Mouse (Mus musculus) limb, embryonic 12.5 days (tissue): Measurements from ENCODE around the gene Exoc4. TPM values are rescaled to one million over a fixed set of nuclear protein-coding genes. Genes with fewer than 3 reads are reported as not detected.

Source experiments
- ATAC-seq: fragments of 200-750 bp; cut with Nextera tagmentation; 2 replicates; pipeline ENCODE4 v1.8.0; 2017; ENCODE audit warnings: low read depth, moderate TSS enrichment; ENCODE audit not compliant: insufficient number of reproducible peaks, insufficient read depth, low FRiP score, low TSS enrichment
- H3K27ac ChIP-seq: fragments of 300-500 bp; sonication (generic); 2 replicates; pipeline ENCODE4 v1.5.1; 2016; ENCODE audit warnings: mild to moderate bottlenecking, moderate library complexity
- H3K27me3 ChIP-seq: fragments of 300-500 bp; sonication (generic); 2 replicates; pipeline ENCODE4 v1.6.1; 2016; ENCODE audit warnings: mild to moderate bottlenecking, moderate library complexity
- H3K36me3 ChIP-seq: fragments of 300-500 bp; sonication (generic); 2 replicates; pipeline ENCODE4 v1.6.1; 2016; ENCODE audit warnings: mild to moderate bottlenecking, moderate library complexity
- H3K4me1 ChIP-seq: fragments of 300-500 bp; sonication (generic); replicated peaks from 2 replicates; pipeline ENCODE4 v1.6.1; 2016
- H3K4me2 ChIP-seq: fragments of 300-500 bp; sonication (generic); 2 replicates; pipeline ENCODE4 v1.6.1; 2016; ENCODE audit warnings: mild to moderate bottlenecking, moderate library complexity
- H3K4me3 ChIP-seq: fragments of 300-500 bp; sonication (generic); replicated peaks from 2 replicates; pipeline ENCODE4 v1.5.1; 2016; ENCODE audit warnings: mild to moderate bottlenecking
- H3K9ac ChIP-seq: fragments of 300-500 bp; sonication (generic); replicated peaks from 2 replicates; pipeline ENCODE4 v1.6.1; 2016; ENCODE audit warnings: mild to moderate bottlenecking, moderate library complexity
- H3K9me3 ChIP-seq: fragments of 300-500 bp; sonication (generic); 2 replicates; pipeline ENCODE4 v1.6.1; 2016; ENCODE audit warnings: mild to moderate bottlenecking, moderate library complexity
- WGBS: fragments of 180-500 bp; shearing (Covaris S2); methylation state at CpG from one replicate; pipeline ENCODE4 v1.1.7; 2016; 5-methylcytosine and 5-hydroxymethylcytosine counted together
- polyA plus RNA-seq: library from polyadenylated mRNA; unstranded; fragments of >200 nt; fragmentation: Nextera tagmentation; extraction: Ambion mirVana; gene quantifications from 2 replicates; pipeline ENCODE4 v1.2.1, GENCODE M21; 2016

The Exoc4 gene
- polyA plus RNA-seq, 1 experiment from 2014 or later, result 39.2 TPM

DNA sequence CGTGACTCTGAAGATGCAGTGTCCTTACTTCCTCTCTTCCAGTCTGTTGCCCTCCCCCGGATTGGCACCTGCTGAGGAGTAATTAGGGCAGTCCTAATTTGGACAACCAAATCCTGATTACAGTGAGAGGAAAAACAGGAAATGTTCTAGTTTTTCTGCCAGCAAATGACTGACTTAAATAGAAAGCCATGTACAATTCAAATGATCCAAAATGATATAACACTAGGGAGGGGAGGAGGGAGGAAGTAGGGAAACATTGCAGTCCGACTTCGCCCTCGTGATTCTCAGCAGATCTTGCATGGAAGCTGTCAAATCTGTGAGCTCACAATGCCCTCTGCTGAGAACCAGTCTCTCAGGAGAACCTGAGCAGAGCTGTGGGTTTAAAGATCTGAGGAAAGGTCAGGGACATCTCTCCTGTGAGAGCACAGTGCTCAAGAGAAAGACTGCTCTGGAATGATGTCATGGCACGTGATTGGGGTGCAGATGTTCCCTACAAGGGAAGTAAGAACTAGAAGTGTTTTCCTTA lies 575.0 kb downstream of the Exoc4 start:
- Histone ChIP-seq H3K4me2 (no peak overlapping the region), H3K27ac (no peak overlapping the region), H3K27me3 (no peaks in the 10 kb centered on the region), H3K4me1 (no peaks in the 10 kb centered on the region), H3K36me3 (no peaks in the 10 kb centered on the region), H3K9ac (no peak overlapping the region), H3K4me3 (no peak overlapping the region), H3K9me3 (no peaks in the 10 kb centered on the region)
- no peak for ATAC-seq
- WGBS, result 73% methylated on average over 6 of the region's 6 CpGs

- 94% methylated on average over 6 of the region's 6 CpGs for WGBS
- Histone ChIP-seq H3K9me3 (no peaks in the 10 kb centered on the region), H3K4me3 (no peak overlapping the region), H3K9ac (no peak overlapping the region), H3K27ac (no peak overlapping the region), H3K4me2 (no peak overlapping the region), H3K36me3 (no peaks in the 10 kb centered on the region), H3K4me1 (no peaks in the 10 kb centered on the region), H3K27me3 (no peaks in the 10 kb centered on the region)
- no peak for ATAC-seq
Measured at GRCm38 (mm10) chr6:33828499-33828898, 579.6 kb downstream of the Exoc4 start.

GRCm38 (mm10) chr6:33829261-33829660 lies 580.4 kb downstream of the Exoc4 start:
- H3K4me2 ChIP-seq, result no peak overlapping the region
- no peaks in the 10 kb centered on the region for H3K9me3 ChIP-seq
- no peaks in the 10 kb centered on the region for H3K27me3 ChIP-seq
- no peak overlapping the region for H3K27ac ChIP-seq
- no peak overlapping the region for H3K9ac ChIP-seq
- H3K36me3 ChIP-seq, result no peaks in the 10 kb centered on the region
- ATAC-seq, result no peak
- H3K4me3 ChIP-seq, result no peak overlapping the region
- 89% methylated on average over 4 of the region's 4 CpGs for WGBS
- H3K4me1 ChIP-seq, result no peaks in the 10 kb centered on the region

DNA sequence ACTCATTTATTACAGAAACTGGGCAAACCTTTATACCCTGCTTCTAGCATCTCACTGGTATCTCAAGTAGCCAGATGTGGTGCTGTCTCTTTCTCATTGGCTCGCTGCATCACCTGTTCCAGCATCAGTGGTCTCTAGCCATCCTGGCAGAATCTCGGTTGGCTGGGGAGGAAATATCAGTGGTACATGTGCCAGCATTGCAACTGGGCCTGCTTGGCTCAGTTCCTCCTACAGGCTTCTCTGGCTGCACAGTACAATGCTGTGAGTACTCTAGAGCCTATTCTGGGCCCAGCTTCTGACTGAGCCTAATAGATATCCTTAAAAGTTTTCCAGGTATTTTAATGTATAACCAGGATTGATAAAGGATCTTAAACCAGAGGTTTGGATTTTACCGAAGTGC lies 582.4 kb downstream of the Exoc4 start:
- WGBS, result 89% methylated on average over 3 of the region's 3 CpGs
- H3K9me3 ChIP-seq, result no peaks in the 10 kb centered on the region
- H3K36me3 ChIP-seq, result no peaks in the 10 kb centered on the region
- no peak for ATAC-seq
- no peaks in the 10 kb centered on the region for H3K27me3 ChIP-seq
- H3K4me3 ChIP-seq, result no peak overlapping the region
- no peaks in the 10 kb centered on the region for H3K4me1 ChIP-seq
- H3K9ac ChIP-seq, result no peak overlapping the region
- no peak overlapping the region for H3K4me2 ChIP-seq
- no peak overlapping the region for H3K27ac ChIP-seq

- Histone ChIP-seq H3K9ac (no peak overlapping the region), H3K4me1 (no peaks in the 10 kb centered on the region), H3K4me2 (no peak overlapping the region), H3K27me3 (no peaks in the 10 kb centered on the region), H3K4me3 (no peak overlapping the region), H3K9me3 (no peaks in the 10 kb centered on the region), H3K36me3 (no peaks in the 10 kb centered on the region), H3K27ac (no peak overlapping the region)
- no peak for ATAC-seq
- 72% methylated on average over 4 of the region's 4 CpGs for WGBS
Measured at GRCm38 (mm10) chr6:33832978-33833377, 584.1 kb downstream of the Exoc4 start.

DNA sequence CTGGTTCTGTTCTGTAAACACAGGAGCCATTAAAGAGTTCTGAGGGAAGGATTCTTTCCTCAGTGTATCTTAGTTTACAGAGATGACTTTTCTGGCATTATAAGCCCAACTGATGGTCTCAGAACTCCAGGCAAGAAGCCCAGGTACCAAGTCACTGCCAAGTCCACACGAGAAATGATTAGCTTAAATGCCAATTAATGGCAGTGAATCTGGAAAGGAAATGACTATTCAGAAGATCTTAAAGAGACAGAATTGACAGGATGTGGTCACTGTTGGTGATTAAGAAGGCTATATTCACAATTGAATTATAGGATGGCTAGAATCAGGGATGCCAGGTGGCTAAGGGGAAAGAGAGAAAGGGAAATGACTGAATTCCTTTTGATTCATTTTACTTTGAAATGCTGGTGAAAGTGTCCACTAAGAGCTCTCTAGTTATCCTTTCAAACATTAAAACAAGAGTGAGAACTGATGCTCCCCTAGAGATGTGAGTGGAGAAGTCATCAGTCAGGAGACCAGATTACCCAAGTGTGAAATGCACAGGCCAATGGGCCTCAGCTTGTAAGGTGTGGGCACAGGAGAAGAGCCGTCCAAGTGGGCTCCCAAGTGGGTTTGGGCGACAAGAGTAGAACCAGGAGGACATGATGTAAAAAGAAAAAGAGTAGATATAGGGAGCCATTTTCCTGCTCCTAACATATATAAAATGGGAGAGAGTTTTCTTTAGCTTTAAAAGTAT lies 587.3 kb downstream of the Exoc4 start:
- no peaks in the 10 kb centered on the region for H3K36me3 ChIP-seq
- WGBS, result 90% methylated on average over 3 of the region's 3 CpGs
- H3K4me3 ChIP-seq, result no peak overlapping the region
- no peaks in the 10 kb centered on the region for H3K27me3 ChIP-seq
- H3K4me1 ChIP-seq, result no peaks in the 10 kb centered on the region
- ATAC-seq, result no peak
- H3K9ac ChIP-seq, result no peak overlapping the region
- no peak overlapping the region for H3K4me2 ChIP-seq
- no peaks in the 10 kb centered on the region for H3K9me3 ChIP-seq
- no peak overlapping the region for H3K27ac ChIP-seq

- ATAC-seq, result no peak
- Histone ChIP-seq H3K9me3 (no peaks in the 10 kb centered on the region), H3K27ac (no peak overlapping the region), H3K4me3 (no peak overlapping the region), H3K4me2 (no peak overlapping the region), H3K27me3 (no peaks in the 10 kb centered on the region), H3K36me3 (no peaks in the 10 kb centered on the region), H3K9ac (no peak overlapping the region), H3K4me1 (no peaks in the 10 kb centered on the region)
- WGBS, result 94% methylated on average over 1 of the region's 1 CpGs
Measured at GRCm38 (mm10) chr6:33842901-33843300, 594.0 kb downstream of the Exoc4 start.

- no peak overlapping the region for H3K9ac ChIP-seq
- no peak for ATAC-seq
- no peak overlapping the region for H3K4me3 ChIP-seq
- no peaks in the 10 kb centered on the region for H3K27me3 ChIP-seq
- no peak overlapping the region for H3K27ac ChIP-seq
- WGBS, result 80% methylated on average over 3 of the region's 3 CpGs
- no peak overlapping the region for H3K4me2 ChIP-seq
- H3K9me3 ChIP-seq, result no peaks in the 10 kb centered on the region
- H3K36me3 ChIP-seq, result no peaks in the 10 kb centered on the region
- H3K4me1 ChIP-seq, result no peaks in the 10 kb centered on the region
Measured at GRCm38 (mm10) chr6:33859049-33859448, 610.2 kb downstream of the Exoc4 start.

GRCm38 (mm10) chr6:33865752-33866151 lies 616.9 kb downstream of the Exoc4 start:
- Histone ChIP-seq H3K27ac (no peak overlapping the region), H3K4me1 (0 out of 2 replicates have a peak, but pooled peaks cover 2% of the 10 kb centered on the region)

DNA sequence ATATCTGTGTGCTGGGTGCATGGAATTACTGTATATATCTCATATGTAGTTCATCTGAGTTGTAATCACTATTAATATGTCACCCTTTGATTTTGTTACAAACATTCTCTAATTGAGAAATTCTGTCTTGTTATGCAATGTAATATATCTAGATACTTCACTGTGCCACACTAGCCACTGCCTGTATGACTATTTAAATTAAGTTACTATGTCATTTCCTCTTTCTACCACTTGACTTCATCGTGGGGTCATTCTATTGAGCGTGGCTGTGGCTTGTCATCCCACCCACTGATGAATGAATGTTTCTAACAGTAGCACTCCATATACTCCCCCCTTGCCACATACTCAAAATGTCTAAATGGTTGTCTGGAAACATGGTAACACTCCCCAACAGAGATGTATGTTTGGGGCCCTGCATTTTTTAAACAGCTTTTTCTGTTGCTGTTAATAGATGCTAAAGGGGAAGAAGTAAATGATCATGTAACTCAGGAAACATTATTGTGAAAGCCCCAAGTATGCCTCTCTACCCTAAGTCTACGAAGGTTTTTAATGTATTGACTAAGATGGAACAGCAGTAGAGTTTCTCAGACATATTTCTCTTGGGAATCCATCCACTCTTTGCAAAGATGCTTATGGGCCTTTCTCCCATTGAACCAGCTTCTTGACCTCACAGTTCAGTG lies 618.2 kb downstream of the Exoc4 start:
- H3K9ac ChIP-seq, result no peak overlapping the region
- no peaks in the 10 kb centered on the region for H3K27me3 ChIP-seq
- no peak for ATAC-seq
- 86% methylated on average over 3 of the region's 3 CpGs for WGBS
- no peaks in the 10 kb centered on the region for H3K36me3 ChIP-seq
- peaks cover 4% of the 10 kb centered on the region for H3K4me1 ChIP-seq
- no peaks in the 10 kb centered on the region for H3K9me3 ChIP-seq
- H3K27ac ChIP-seq, result no peak overlapping the region
- H3K4me2 ChIP-seq, result no peak overlapping the region
- H3K4me3 ChIP-seq, result no peak overlapping the region

More at GRCm38 (mm10) chr6:33865752-33866151, 616.9 kb downstream of the Exoc4 start:
- no peak for ATAC-seq
- Histone ChIP-seq H3K27me3 (no peaks in the 10 kb centered on the region), H3K36me3 (no peaks in the 10 kb centered on the region), H3K9ac (no peak overlapping the region), H3K9me3 (no peaks in the 10 kb centered on the region), H3K4me3 (no peak overlapping the region), H3K4me2 (no peak overlapping the region)
- 66% methylated on average over 3 of the region's 3 CpGs for WGBS

- H3K9me3 ChIP-seq, result no peaks in the 10 kb centered on the region
- H3K27me3 ChIP-seq, result no peaks in the 10 kb centered on the region
- H3K9ac ChIP-seq, result no peak overlapping the region
- H3K4me2 ChIP-seq, result no peak overlapping the region
- no peak for ATAC-seq
- 94% methylated on average over 3 of the region's 3 CpGs for WGBS
- no peak overlapping the region for H3K27ac ChIP-seq
- no peak overlapping the region for H3K4me3 ChIP-seq
- H3K36me3 ChIP-seq, result no peaks in the 10 kb centered on the region
- H3K4me1 ChIP-seq, result peaks cover 7% of the 10 kb centered on the region
Measured at GRCm38 (mm10) chr6:33869251-33869650, 620.4 kb downstream of the Exoc4 start.
